Mouse (Mus musculus) urinary bladder, postnatal 36 days (tissue): ENCODE results near the gene Gm20431.
A peak's percentile ranks its signal among the peaks of the same experiment; 100 is the strongest.

Experiments used
- DNase-seq, 2 experiments: peaks; one replicate each; pipeline ENCODE4 v3.0.0; 2022; ENCODE audit warnings: low spot score in 2 of 2, mixed read lengths in 1 of 2

Gm20431 gene

GRCm38 (mm10) chr2:167661270-167662203, at the start of gene Gm20431:
Gene Gm20431 (minus strand): TSS chr2:167661496.
- peak; percentile 86 to 93 for DNase-seq

- no peak for DNase-seq
These were observed 49.3 kb upstream of the Gm20431 start for GRCm38 (mm10) chr2:167710574-167710973.

DNA sequence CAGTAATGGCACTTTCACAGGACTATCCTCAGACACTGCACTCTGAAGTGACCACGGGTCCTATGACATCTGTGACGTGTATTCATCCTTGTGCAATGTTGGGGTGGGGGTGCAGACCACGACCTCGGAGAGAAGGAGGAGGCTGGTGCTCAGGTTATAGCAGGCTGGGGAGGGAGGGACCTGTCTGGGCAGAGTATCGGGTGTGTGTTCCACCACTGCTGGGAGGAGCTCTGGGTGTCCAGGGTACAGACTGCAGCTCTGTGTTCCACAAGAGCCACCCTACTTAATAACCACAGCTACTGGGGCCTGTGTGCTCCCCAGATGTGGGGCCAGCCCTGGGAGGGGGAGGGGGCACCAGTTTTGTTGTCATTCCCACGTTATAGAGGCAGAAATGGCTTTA, 48.7 kb upstream of the Gm20431 start:
- DNase-seq, result no peak

DNA sequence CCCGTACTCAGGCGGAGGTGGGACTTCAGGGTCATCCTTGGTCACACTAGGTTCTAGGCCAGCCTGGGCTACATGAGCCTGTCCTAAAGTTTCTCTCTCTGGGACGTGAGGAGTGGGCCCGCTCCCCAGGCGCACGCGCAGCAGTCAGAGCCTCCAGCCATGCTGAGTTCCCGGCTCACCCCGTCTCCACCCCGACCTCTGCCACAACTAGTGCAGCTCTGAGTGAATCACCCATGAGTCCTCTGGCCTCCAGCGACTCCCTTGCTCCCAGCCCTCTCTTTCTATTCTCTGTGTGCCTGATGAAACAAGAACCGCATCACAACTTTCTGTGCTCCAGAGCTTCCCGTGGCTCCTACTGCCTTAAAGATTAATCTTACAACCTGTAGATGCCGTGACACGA, 47.1 kb upstream of the Gm20431 start:
- no peak for DNase-seq

GRCm38 (mm10) chr2:167706183-167706939, 45.1 kb upstream of the Gm20431 start:
- DNase-seq, result no peak

DNA sequence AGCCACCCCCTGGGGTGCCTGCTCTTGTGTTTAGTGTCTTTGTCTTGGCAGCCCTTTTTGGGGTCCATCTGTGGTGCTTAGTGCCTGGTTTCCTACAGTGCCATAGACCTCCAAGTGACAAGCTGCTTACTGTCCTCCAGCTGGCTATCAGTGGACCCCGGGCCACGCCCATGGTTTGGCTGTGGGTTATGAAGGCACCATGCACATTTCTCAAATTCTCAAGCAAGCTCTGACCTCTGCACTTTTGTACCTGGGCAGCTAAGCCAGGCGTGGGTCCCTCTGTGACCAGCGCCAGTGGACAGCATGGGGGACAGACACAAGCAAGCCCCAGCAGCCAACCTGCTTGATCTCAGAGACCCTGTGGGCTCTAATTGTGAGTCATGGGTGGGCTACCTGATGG, 43.1 kb upstream of the Gm20431 start:
- DNase-seq, result no peak

DNA sequence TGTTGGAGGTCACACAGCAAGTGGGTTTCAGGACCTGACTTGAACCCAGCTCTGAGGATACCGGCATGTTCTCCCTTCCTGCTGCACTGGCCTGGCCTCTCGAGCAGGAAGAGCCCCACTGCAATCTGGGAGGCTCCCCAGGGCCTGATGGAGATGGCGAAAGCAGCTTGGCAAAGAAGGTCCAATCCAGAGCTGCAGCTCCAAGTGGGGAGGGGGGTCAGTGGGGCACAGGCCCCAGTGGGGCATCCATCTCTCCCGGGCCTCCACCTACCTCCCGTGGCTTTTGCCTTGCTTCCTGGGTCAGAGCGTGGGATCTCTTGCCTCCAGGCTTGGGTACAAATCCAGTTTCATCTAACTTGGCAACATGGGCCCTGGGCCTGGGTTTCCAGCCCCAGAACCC, 40.8 kb upstream of the Gm20431 start:
- DNase-seq, result no peak

DNA sequence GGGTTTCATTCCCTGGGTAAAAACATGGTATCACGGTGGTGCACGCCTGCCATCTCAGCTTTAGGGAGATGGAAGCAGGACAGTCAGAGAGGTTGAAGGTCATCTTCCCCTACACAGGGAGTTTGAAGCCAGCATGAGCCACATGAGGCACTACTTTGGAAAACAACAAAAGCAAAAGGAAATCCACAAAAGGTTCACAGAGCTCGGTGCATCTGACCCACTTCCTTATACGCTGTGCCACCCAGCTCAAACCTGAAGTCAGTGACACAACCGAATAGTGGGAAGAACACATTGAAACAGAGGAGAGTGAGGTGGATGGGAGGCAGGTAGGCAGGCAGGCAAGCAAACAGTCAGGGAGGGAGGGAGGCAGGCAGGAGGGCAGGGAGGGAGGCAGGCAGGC, 40.2 kb upstream of the Gm20431 start:
- DNase-seq, result no peak

GRCm38 (mm10) chr2:167700018-167700417, 38.7 kb upstream of the Gm20431 start:
- no peak for DNase-seq

DNA sequence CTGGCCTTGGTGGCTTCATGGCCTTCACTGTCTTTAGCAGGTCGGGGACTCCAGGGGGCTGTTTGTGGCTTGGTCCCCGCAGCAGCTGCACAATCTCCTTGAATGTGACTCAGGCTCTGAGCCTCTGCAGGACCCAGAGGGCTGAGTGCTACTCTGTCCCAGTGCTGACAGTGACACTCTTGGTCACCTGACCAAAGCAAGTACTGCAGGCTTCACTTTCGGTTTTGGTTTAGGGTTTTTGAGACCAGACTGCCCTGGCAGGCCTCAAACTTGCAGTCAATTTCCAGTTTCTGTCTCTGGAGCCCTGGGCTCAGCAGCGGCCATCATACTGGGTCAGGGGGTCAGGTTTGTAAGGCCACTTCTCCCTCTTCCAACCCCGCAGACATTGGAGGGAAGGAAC, 36.6 kb upstream of the Gm20431 start:
- peak in 1 of 2 experiments; percentile 39 for DNase-seq

GRCm38 (mm10) chr2:167696143-167696542, 34.8 kb upstream of the Gm20431 start:
- DNase-seq, result peak in 1 of 2 experiments; percentile 68

DNA sequence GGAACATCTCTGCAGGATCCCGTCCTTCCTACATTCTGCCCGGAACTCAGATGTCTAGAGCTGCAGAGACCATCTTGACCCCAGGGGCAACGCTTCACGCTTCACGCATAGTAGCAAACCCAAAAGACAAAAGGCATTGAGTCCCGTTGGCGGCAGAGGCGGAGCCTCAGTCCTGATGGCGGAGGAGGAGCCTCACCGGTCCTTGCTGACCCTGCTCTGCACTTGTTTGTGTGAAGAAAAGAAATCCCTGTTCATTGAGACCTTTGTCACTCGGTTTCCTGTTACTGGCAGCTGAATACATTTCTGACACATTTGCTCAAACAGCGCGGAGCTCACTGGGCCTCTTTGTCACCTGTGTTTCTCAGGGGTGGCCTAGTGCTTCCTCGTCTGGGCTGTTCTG, 34.2 kb upstream of the Gm20431 start:
- DNase-seq, result no peak

- no peak for DNase-seq
These were observed 33.7 kb upstream of the Gm20431 start for GRCm38 (mm10) chr2:167694963-167695362.

- no peak for DNase-seq
These were observed 32.9 kb upstream of the Gm20431 start for GRCm38 (mm10) chr2:167694244-167694643.

DNA sequence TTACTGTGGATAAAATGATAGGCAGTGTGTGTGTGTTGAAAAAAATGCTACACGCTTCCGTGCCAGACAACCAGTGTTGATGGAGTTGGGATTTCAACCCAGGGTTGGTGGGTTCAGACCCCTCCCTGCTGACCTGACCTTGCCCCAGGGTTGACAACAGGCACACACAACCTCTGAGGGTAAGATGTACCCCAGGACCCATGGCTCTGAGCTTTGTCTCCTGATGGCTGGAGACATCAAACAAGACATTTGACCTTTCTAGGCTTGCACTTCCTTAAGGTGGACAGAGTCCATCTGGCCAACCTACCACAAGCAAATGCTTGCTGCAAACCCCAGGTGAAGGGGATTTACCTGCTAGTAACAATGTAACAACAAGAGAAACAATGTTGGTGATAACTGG, 32.2 kb upstream of the Gm20431 start:
- no peak for DNase-seq

GRCm38 (mm10) chr2:167692831-167693230, 31.5 kb upstream of the Gm20431 start:
- no peak for DNase-seq

DNA sequence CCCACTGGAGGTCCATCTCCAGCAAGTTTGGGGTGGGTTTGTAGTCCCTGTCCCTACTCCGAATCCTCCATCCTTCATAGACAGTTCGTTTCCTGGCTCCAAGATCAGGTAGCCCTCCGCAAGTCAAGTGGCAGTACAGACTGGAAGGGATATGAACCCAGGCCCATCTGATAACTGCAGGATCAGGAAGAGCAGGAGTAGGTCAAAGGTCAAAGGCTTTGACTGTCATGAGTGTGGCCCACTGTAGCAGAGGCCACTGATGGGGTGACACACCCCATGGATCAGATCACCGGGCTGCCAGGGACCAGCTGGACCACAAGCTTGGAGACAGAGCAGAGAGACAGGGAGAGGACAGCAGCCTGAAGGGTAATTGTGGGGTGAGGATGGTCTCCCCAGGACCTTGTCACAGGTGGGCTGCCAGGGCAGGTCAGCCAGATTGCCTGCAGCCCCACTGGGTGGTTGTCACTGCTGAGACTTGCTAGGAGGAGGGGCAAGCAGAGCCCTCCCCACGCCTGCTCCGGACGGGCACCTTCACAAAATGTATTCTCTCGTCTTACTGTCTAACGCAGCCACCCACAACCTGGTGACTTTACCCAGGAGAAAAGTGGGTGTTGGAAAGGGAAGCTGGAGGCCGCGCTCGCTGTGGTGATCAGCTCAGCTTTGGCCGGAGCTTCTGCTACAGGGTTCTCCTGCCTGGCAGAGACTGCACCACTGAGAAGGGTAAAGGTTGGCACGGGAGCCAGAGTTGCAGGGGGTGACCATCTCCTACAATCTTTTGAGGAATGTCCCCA, 30.8 kb upstream of the Gm20431 start:
- DNase-seq, result peak in 1 of 2 experiments; percentile 20

- DNase-seq, result no peak
These were observed 30.1 kb upstream of the Gm20431 start for GRCm38 (mm10) chr2:167691410-167691809.

DNA sequence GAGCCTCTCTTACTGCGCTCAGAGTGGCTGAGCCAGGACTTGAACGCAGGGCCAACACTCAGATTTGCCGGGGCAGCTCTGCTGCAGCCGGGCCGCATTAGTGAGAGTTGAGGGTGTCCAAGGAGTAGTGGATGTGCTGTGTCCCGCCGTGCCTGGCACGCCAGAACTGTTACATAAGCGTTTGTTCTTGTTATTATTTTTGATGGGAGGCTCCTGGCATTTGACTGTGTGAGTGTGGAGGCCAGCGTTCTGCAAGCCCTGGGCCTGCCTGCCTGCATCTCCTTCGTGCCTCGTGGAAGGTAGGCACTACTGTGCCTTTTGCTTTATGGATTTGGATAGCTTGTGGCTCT, 29.6 kb upstream of the Gm20431 start:
- peak in 1 of 2 experiments; percentile 49 for DNase-seq

DNA sequence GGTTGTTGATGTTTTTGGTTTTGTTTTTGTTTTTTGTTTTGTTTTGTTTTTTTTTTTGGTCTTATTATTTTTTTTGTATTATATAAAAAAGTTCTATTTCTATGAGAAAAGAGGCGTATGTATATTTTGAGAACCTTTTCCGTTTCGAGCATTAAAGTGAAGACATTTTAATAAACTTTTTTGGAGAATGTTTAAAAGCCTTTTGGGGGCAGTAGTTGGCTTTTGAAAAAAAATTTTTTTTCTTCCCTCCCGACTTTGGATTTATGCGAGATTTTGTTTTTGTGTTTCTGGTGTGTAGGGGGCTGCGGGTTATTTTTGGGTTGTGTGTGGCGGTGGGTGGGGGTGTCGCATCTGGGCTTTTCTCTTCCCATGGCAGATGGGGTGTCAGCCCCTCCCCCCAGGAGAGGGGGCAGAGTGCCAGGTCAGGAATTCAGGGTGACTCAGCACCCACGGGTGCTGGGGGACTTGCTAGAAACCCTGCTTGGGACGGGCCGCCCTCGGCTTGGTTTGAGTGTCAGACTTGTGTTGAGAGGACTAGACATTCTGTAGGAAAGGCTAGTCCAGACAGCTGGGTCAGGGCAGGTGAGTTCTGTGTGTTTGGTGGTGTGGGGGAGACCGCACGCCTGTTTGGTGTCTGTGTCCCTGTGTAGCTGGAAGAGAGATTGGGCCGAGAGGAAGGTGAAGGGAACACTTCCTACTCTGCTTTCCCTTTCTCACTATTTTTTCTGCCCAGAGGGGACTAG, 29.1 kb upstream of the Gm20431 start:
- DNase-seq, result peak in 1 of 2 experiments; percentile 40

- peak in 1 of 2 experiments; percentile 54 for DNase-seq
These were observed 28.4 kb upstream of the Gm20431 start, which contains the start of gene Tmem189 for GRCm38 (mm10) chr2:167689501-167690218. Gene Tmem189 (minus strand): TSS chr2:167689822.
